Mouse (Mus musculus) stomach, embryonic 14.5 days (tissue): ENCODE data around the gene Nr2c1. TPM values are rescaled to one million over a fixed set of nuclear protein-coding genes. Genes with fewer than 3 reads are reported as not detected.

Source experiments
- ATAC-seq: fragments of 200-750 bp; cut with Nextera tagmentation; 2 replicates; pipeline ENCODE4 v1.8.0; 2017; ENCODE audit warnings: low read depth, moderate TSS enrichment; ENCODE audit not compliant: insufficient number of reproducible peaks, insufficient read depth, low FRiP score
- H3K27ac ChIP-seq: fragments of 300-500 bp; sonication (generic); 2 replicates; pipeline ENCODE4 v1.5.1; 2014; ENCODE audit warnings: mild to moderate bottlenecking, low read length, moderate library complexity, mixed read lengths
- H3K27me3 ChIP-seq: fragments of 300-500 bp; sonication (generic); 2 replicates; pipeline ENCODE4 v1.6.1; 2014; ENCODE audit warnings: low read length, control low read depth, mixed read lengths; ENCODE audit not compliant: control insufficient read depth, insufficient read depth
- H3K36me3 ChIP-seq: fragments of 300-500 bp; sonication (generic); 2 replicates; pipeline ENCODE4 v1.6.1; 2014; ENCODE audit warnings: mild to moderate bottlenecking, control low read depth, low read length, moderate library complexity, mixed read lengths; ENCODE audit not compliant: control insufficient read depth, insufficient read depth
- H3K4me1 ChIP-seq: fragments of 300-500 bp; sonication (generic); 2 replicates; pipeline ENCODE4 v1.6.1; 2014; ENCODE audit warnings: low read length, control low read depth, mixed read lengths; ENCODE audit not compliant: control insufficient read depth, insufficient read depth
- H3K4me2 ChIP-seq: fragments of 300-500 bp; sonication (generic); replicated peaks from 2 replicates; pipeline ENCODE4 v1.6.1; 2014; ENCODE audit warnings: low read depth, low read length, control low read depth
- H3K4me3 ChIP-seq: fragments of 300-500 bp; sonication (generic); 2 replicates; pipeline ENCODE4 v1.5.1; 2014; ENCODE audit warnings: low read depth, low read length, control low read depth
- H3K9ac ChIP-seq: fragments of 300-500 bp; sonication (generic); replicated peaks from 2 replicates; pipeline ENCODE4 v1.6.1; 2014; ENCODE audit warnings: low read depth, mild to moderate bottlenecking, control low read depth, low read length, moderate library complexity, mixed read lengths
- H3K9me3 ChIP-seq: fragments of 300-500 bp; sonication (generic); 2 replicates; pipeline ENCODE4 v1.6.1; 2016; ENCODE audit warnings: low read depth, low read length, control low read depth; ENCODE audit not compliant: control insufficient read depth
- WGBS: fragments of 180-500 bp; shearing (Covaris S2); extraction: QIAGEN DNeasy Blood & Tissue Kit; methylation state at CpG from one replicate; pipeline ENCODE4 v1.1.7; 2014; 5-methylcytosine and 5-hydroxymethylcytosine counted together
- polyA plus RNA-seq: library from polyadenylated mRNA; unstranded; fragments of >200 nt; fragmentation: Nextera tagmentation; extraction: Ambion mirVana; gene quantifications from 2 replicates; pipeline ENCODE4 v1.2.1, GENCODE M21; 2014

The Nr2c1 gene
- polyA plus RNA-seq, 1 experiment from 2014 or later: 12.7 TPM

- Histone ChIP-seq H3K4me1 (no peaks in the 10 kb centered on the region), H3K36me3 (peaks cover 43% of the 10 kb centered on the region), H3K9ac (no peak overlapping the region), H3K4me3 (no peak overlapping the region), H3K27me3 (no peaks in the 10 kb centered on the region), H3K9me3 (no peaks in the 10 kb centered on the region), H3K4me2 (no peak overlapping the region), H3K27ac (no peak overlapping the region)
- no peak for ATAC-seq
- WGBS: 88% methylated on average over 4 of the region's 4 CpGs
Measured at GRCm38 (mm10) chr10:94204973-94205372, 57.1 kb downstream of the Nr2c1 start.

- Histone ChIP-seq H3K27ac (no peak overlapping the region), H3K4me3 (no peak overlapping the region), H3K4me2 (no peak overlapping the region), H3K36me3 (peaks cover 27% of the 10 kb centered on the region), H3K27me3 (no peaks in the 10 kb centered on the region), H3K9ac (no peak overlapping the region), H3K9me3 (no peaks in the 10 kb centered on the region), H3K4me1 (no peaks in the 10 kb centered on the region)
- ATAC-seq: no peak
- 57% methylated on average over 6 of the region's 6 CpGs for WGBS
Measured at GRCm38 (mm10) chr10:94210718-94211618, 63.1 kb downstream of the Nr2c1 start.

GRCm38 (mm10) chr10:94211725-94212124 lies 63.9 kb downstream of the Nr2c1 start:
- WGBS: 56% methylated on average over 2 of the region's 2 CpGs
- Histone ChIP-seq H3K4me3 (no peak overlapping the region), H3K27me3 (no peaks in the 10 kb centered on the region), H3K36me3 (peaks cover 24% of the 10 kb centered on the region), H3K4me2 (no peak overlapping the region), H3K9ac (no peak overlapping the region), H3K4me1 (no peaks in the 10 kb centered on the region), H3K27ac (no peak overlapping the region), H3K9me3 (no peaks in the 10 kb centered on the region)
- ATAC-seq: no peak

GRCm38 (mm10) chr10:94225026-94225750 lies 77.4 kb downstream of the Nr2c1 start:
- no peaks in the 10 kb centered on the region for H3K27me3 ChIP-seq
- WGBS: 78% methylated on average over 6 of the region's 6 CpGs
- H3K27ac ChIP-seq: no peak overlapping the region
- no peak overlapping the region for H3K4me3 ChIP-seq
- ATAC-seq: no peak
- H3K9ac ChIP-seq: no peak overlapping the region
- no peaks in the 10 kb centered on the region for H3K4me1 ChIP-seq
- no peak overlapping the region for H3K4me2 ChIP-seq
- no peaks in the 10 kb centered on the region for H3K36me3 ChIP-seq
- H3K9me3 ChIP-seq: no peaks in the 10 kb centered on the region

- peaks cover 4% of the 10 kb centered on the region; the same call in 1 of the 2 replicates for H3K4me1 ChIP-seq
- no peak overlapping the region for H3K27ac ChIP-seq
- no peaks in the 10 kb centered on the region for H3K9me3 ChIP-seq
- ATAC-seq: no peak
- H3K4me3 ChIP-seq: no peak overlapping the region
- 50% methylated on average over 19 of the region's 19 CpGs for WGBS
- H3K27me3 ChIP-seq: no peaks in the 10 kb centered on the region
- H3K36me3 ChIP-seq: no peaks in the 10 kb centered on the region
- no peak overlapping the region for H3K9ac ChIP-seq
- H3K4me2 ChIP-seq: no peak overlapping the region
Measured at GRCm38 (mm10) chr10:94230172-94230981, 82.6 kb downstream of the Nr2c1 start.

- peaks cover 4% of the 10 kb centered on the region; the same call in 1 of the 2 replicates for H3K4me1 ChIP-seq
- no peaks in the 10 kb centered on the region for H3K27me3 ChIP-seq
- H3K9me3 ChIP-seq: no peaks in the 10 kb centered on the region
- no peak overlapping the region for H3K27ac ChIP-seq
- 81% methylated on average over 6 of the region's 6 CpGs for WGBS
- no peaks in the 10 kb centered on the region for H3K36me3 ChIP-seq
- no peak overlapping the region for H3K9ac ChIP-seq
- H3K4me2 ChIP-seq: no peak overlapping the region
- no peak overlapping the region for H3K4me3 ChIP-seq
- ATAC-seq: no peak
Measured at GRCm38 (mm10) chr10:94231025-94231424, 83.2 kb downstream of the Nr2c1 start.

GRCm38 (mm10) chr10:94235200-94235599 lies 87.4 kb downstream of the Nr2c1 start:
- no peak overlapping the region for H3K4me2 ChIP-seq
- H3K9ac ChIP-seq: no peak overlapping the region
- no peaks in the 10 kb centered on the region for H3K36me3 ChIP-seq
- no peaks in the 10 kb centered on the region for H3K27me3 ChIP-seq
- H3K4me3 ChIP-seq: no peak overlapping the region
- H3K4me1 ChIP-seq: peaks cover 4% of the 10 kb centered on the region; the same call in 1 of the 2 replicates
- no peak for ATAC-seq
- WGBS: 27% methylated on average over 4 of the region's 4 CpGs
- H3K27ac ChIP-seq: no peak overlapping the region
- no peaks in the 10 kb centered on the region for H3K9me3 ChIP-seq

GRCm38 (mm10) chr10:94241346-94241745 lies 93.5 kb downstream of the Nr2c1 start:
- H3K4me1 ChIP-seq: no peaks in the 10 kb centered on the region
- H3K36me3 ChIP-seq: no peaks in the 10 kb centered on the region
- 68% methylated on average over 2 of the region's 2 CpGs for WGBS
- H3K4me3 ChIP-seq: no peak overlapping the region
- H3K9ac ChIP-seq: no peak overlapping the region
- H3K9me3 ChIP-seq: no peaks in the 10 kb centered on the region
- no peaks in the 10 kb centered on the region for H3K27me3 ChIP-seq
- H3K27ac ChIP-seq: no peak overlapping the region
- no peak overlapping the region for H3K4me2 ChIP-seq
- no peak for ATAC-seq
